Mouse (Mus musculus) ES-E14 (cell line): Measurements from ENCODE around the gene Gm49318. TPM values are rescaled to one million over a fixed set of nuclear protein-coding genes. Genes with fewer than 3 reads are reported as not detected.

Experiments used
- DNase-seq: peaks from one replicate; pipeline ENCODE4 v3.0.0-alpha.2; 2013; ENCODE audit warnings: low read depth, low spot score
- H3K27ac ChIP-seq: 2 replicates; pipeline ENCODE4 v1.5.1; 2012; ENCODE audit warnings: low read depth, mild to moderate bottlenecking, low read length, moderate library complexity, mixed read lengths; ENCODE audit not compliant: poor library complexity, insufficient read depth, severe bottlenecking
- H3K36me3 ChIP-seq: 2 replicates; pipeline ENCODE4 v1.6.1; 2012; ENCODE audit warnings: mild to moderate bottlenecking, low read length, moderate library complexity, mixed read lengths; ENCODE audit not compliant: control insufficient read depth, poor library complexity, insufficient read depth, severe bottlenecking
- H3K4me1 ChIP-seq, 2 experiments: fragments of 150-350 bp in 1 of 2; sonication (generic) in 1 of 2; 2 replicates each; pipeline ENCODE4 v1.6.1; 2012; ENCODE audit warnings: low read length in 2 of 2, mild to moderate bottlenecking in 1 of 2, mixed read lengths in 1 of 2; ENCODE audit not compliant: control insufficient read depth in 2 of 2, insufficient read depth in 2 of 2, poor library complexity in 1 of 2
- H3K4me3 ChIP-seq, 2 experiments: fragments of 150-350 bp in 1 of 2; sonication (generic) in 1 of 2; 2 replicates each; pipeline ENCODE4 v1.5.1; 2012; ENCODE audit warnings: low read length in 2 of 2, low read depth in 1 of 2, mild to moderate bottlenecking in 1 of 2, mixed read lengths in 1 of 2; ENCODE audit not compliant: insufficient read depth in 1 of 2, poor library complexity in 1 of 2, severe bottlenecking in 1 of 2
- H3K9ac ChIP-seq: 2 replicates; pipeline ENCODE4 v1.6.1; 2012; ENCODE audit warnings: low read depth, mild to moderate bottlenecking, low read length, mixed read lengths; ENCODE audit not compliant: poor library complexity, insufficient read depth, severe bottlenecking
- H3K9me3 ChIP-seq: fragments of 150-350 bp; sonication (generic); 2 replicates; pipeline ENCODE4 v1.6.1; 2012; ENCODE audit warnings: low read depth, mild to moderate bottlenecking, low read length; ENCODE audit not compliant: control insufficient read depth, insufficient read depth
- CHD2 ChIP-seq: IDR thresholded peaks from 2 replicates; pipeline ENCODE4 v1.6.1; 2014; ENCODE audit warnings: mild to moderate bottlenecking, low read depth, low read length, inconsistent platforms
- HCFC1 ChIP-seq: IDR thresholded peaks from 2 replicates; pipeline ENCODE4 v1.6.1; 2012; ENCODE audit warnings: low read length, inconsistent platforms, borderline replicate concordance; ENCODE audit not compliant: insufficient read depth
- MAFK ChIP-seq: IDR thresholded peaks from 2 replicates; pipeline ENCODE4 v1.6.1; 2014; ENCODE audit warnings: mild to moderate bottlenecking, low read depth, low read length, inconsistent platforms; ENCODE audit not compliant: insufficient read depth
- ZC3H11A ChIP-seq: IDR thresholded peaks from 2 replicates; pipeline ENCODE4 v1.6.1; 2012; ENCODE audit warnings: low read depth, mild to moderate bottlenecking, inconsistent platforms, low read length, borderline replicate concordance
- ZNF384 ChIP-seq: IDR thresholded peaks from 2 replicates; pipeline ENCODE4 v1.6.1; 2012; ENCODE audit warnings: low read depth, low read length, inconsistent platforms
- in situ Hi-C, 2 experiments: fragments of 600-800 bp; cut with MboI; formaldehyde crosslinking; loops; one replicate each; pipeline ENCODE4 v1.15.1; 2025; ENCODE audit warnings: low sequenced_read_pairs in 2 of 2, inconsistent platforms in 1 of 2; ENCODE audit not compliant: unreplicated experiment in 2 of 2
- total RNA-seq: library from RNA; depleted of rRNA; stranded (reverse); fragments of 300-350 nt; gene quantifications from 2 replicates; pipeline ENCODE4 v1.2.3, GENCODE M21; 2012; rRNA removed

Gene Gm49318
- total RNA-seq, 1 experiment: not detected

- Histone ChIP-seq H3K4me1 (peaks cover 0 to 24% of the 10 kb centered on the region in 2 experiments; a peak in 2 of 4 replicates), H3K9ac (no peak overlapping the region), H3K4me3 (peak overlapping the region; percentile 0 to 68; a peak in 2 of 4 replicates), H3K36me3 (no peaks in the 10 kb centered on the region), H3K27ac (no peak overlapping the region), H3K9me3 (no peaks in the 10 kb centered on the region)
- TF ChIP-seq CHD2 (no peak), MAFK (no peak), HCFC1 (no peak), ZC3H11A (no peak), ZNF384 (no peak)
- in situ Hi-C loops: no loop called here
- DNase-seq: no peak
Observed at GRCm38 (mm10) chr9:21987592-21988342, 83.3 kb downstream of the Gm49318 start.

Other genes with a start within 250 kb of the Gm49318 start
- gene Angptl8, start 235.7 kb downstream of the Gm49318 start, total RNA-seq: 0.48 TPM in 1 of 2 replicates, not detected in the other
- 45.4 and 144 TPM in 2 replicates for gene Dock6, start 218.6 kb downstream of the Gm49318 start, total RNA-seq
- gene Rab3d, start 153.1 kb downstream of the Gm49318 start, total RNA-seq: 4.4 and 9.5 TPM in 2 replicates
- 1.8 and 1.9 TPM in 2 replicates for gene Ccdc159, start 143.8 kb downstream of the Gm49318 start, total RNA-seq
- gene Tmem205, start 143.7 kb downstream of the Gm49318 start, total RNA-seq: 38.1 and 75.3 TPM in 2 replicates
- 2.0 and 2.6 TPM in 2 replicates for gene Plppr2, start 134.2 kb downstream of the Gm49318 start, total RNA-seq
- gene Swsap1, start 115.5 kb downstream of the Gm49318 start, total RNA-seq: 9.5 and 10.8 TPM in 2 replicates
- 1.7 and 3.9 TPM in 2 replicates for gene Epor, start 107.8 kb downstream of the Gm49318 start, total RNA-seq
- 0.27 and 0.37 TPM in 2 replicates for gene Rgl3, start 81.8 kb downstream of the Gm49318 start, total RNA-seq
- gene Ccdc151, start 68.6 kb downstream of the Gm49318 start, total RNA-seq: 1.4 and 2.5 TPM in 2 replicates
- gene Prkcsh, start 68.5 kb downstream of the Gm49318 start, total RNA-seq: 234 and 379 TPM in 2 replicates
- 2.6 and 5.0 TPM in 2 replicates for gene Elavl3, start 19.2 kb downstream of the Gm49318 start, total RNA-seq
- gene Zfp653, start 117 bp upstream of the Gm49318 start, total RNA-seq: 10.9 and 14.3 TPM in 2 replicates
- gene Ecsit, start 14.2 kb upstream of the Gm49318 start, total RNA-seq: 37.5 and 38.2 TPM in 2 replicates
- gene Cnn1, start 28.0 kb upstream of the Gm49318 start, total RNA-seq: 14.0 and 25.6 TPM in 2 replicates
- 72.0 and 85.3 TPM in 2 replicates for gene Elof1, start 45.9 kb upstream of the Gm49318 start, total RNA-seq
- 14.6 and 17.3 TPM in 2 replicates for gene Acp5, start 64.5 kb upstream of the Gm49318 start, total RNA-seq
- gene Pigyl, start 85.6 kb upstream of the Gm49318 start, total RNA-seq: 27.3 and 34.7 TPM in 2 replicates
- 0.22 TPM in 1 of 2 replicates, not detected in the other for gene Zfp872, start 116.8 kb upstream of the Gm49318 start, total RNA-seq
- 90.7 and 129 TPM in 2 replicates for gene Zfp809, start 154.5 kb upstream of the Gm49318 start, total RNA-seq
- 9.6 and 11.3 TPM in 2 replicates for gene Zfp599, start 188.6 kb upstream of the Gm49318 start, total RNA-seq
- gene Zfp810, start 236.4 kb upstream of the Gm49318 start, total RNA-seq: 7.8 and 14.3 TPM in 2 replicates